20 mouse cellular contexts compared by ENCODE assay signal in genomic region chr16:89870059-89870458, GRCm38 (mm10).
A peak's percentile ranks its signal among the peaks of the same experiment; 100 is the strongest.
DNase-seq lines count a peak whose midpoint lies in the region; ATAC-seq and TF ChIP-seq lines count a peak whose summit lies in the region.
"Had no signal": no experiment of that assay in that cellular context is flagged by ENCODE, and none has a peak within 500 bp of the region (broad histone marks: within the 10 kb centered on the region; RNA-seq: fewer than 3 reads in every experiment).

No protein-coding gene starts in this region.

- no peak for DNase-seq in hindbrain, postnatal 0 days (ENCODE audit: low spot score)
- DNase-seq in liver, postnatal 0 days: no peak
- no peak for DNase-seq in liver, embryonic 11.5 days (ENCODE audit: low spot score)
- DNase-seq in B cell, adult 2 months: peak; percentile 35 to 38
- no peak for DNase-seq in brain, embryonic 14.5 days (ENCODE audit: low read depth)
- DNase-seq in T-cell, adult 2 months (ENCODE audit: low spot score): no peak
- no peak for DNase-seq in adrenal gland, adult 2 months
- DNase-seq: adrenal gland, postnatal 14 days; cerebellum, adult 18-20 months; cerebellum, adult 9-11 months; cerebellum, postnatal 36 days; gastrocnemius, adult 2 months; gastrocnemius, postnatal 25 days had no signal

- H3K4me2 ChIP-seq in hindbrain, postnatal 0 days (ENCODE audit: low read depth, low read length): no peak overlapping the region
- no peak overlapping the region for H3K4me2 ChIP-seq in hindbrain, embryonic 16.5 days (ENCODE audit: low read length)
- no peak overlapping the region for H3K4me2 ChIP-seq in liver, postnatal 0 days (ENCODE audit: low read depth, low read length)
- H3K4me2 ChIP-seq in liver, embryonic 11.5 days: no peak overlapping the region
- H3K4me2 ChIP-seq: embryonic facial prominence, embryonic 13.5 days; forebrain, embryonic 13.5 days; heart, embryonic 12.5 days; hindbrain, embryonic 14.5 days had no signal

- H3K9ac ChIP-seq in hindbrain, postnatal 0 days (replicated peaks; ENCODE audit: low read length): no peak overlapping the region
- no peak overlapping the region for H3K9ac ChIP-seq in hindbrain, embryonic 16.5 days (ENCODE audit: low read depth, low read length)
- H3K9ac ChIP-seq in liver, postnatal 0 days (replicated peaks): no peak overlapping the region
- H3K9ac ChIP-seq in liver, embryonic 11.5 days (ENCODE audit: low read depth, low read length): no peak overlapping the region
- H3K9ac ChIP-seq: embryonic facial prominence, embryonic 13.5 days; forebrain, embryonic 13.5 days; heart, embryonic 12.5 days; hindbrain, embryonic 14.5 days had no signal

- TF ChIP-seq CTCF in hindbrain, postnatal 0 days (IDR thresholded peaks at IDR 0.05; ENCODE audit: low read depth): 0 out of 2 replicates have a peak, but pooled peaks have one; percentile 22
- 0 out of 2 replicates have a peak, but pooled peaks have one; percentile 18 for TF ChIP-seq CTCF in liver, postnatal 0 days (IDR thresholded peaks at IDR 0.05; ENCODE audit: low read depth)
- TF ChIP-seq CTCF in brain, embryonic 14.5 days (IDR thresholded peaks at IDR 0.05; ENCODE audit: borderline replicate concordance, extremely low read depth, insufficient read depth, insufficient read length): peak; percentile 12; the same call in 1 of the 2 replicates

- TF ChIP-seq POLR2A in brain, embryonic 14.5 days (IDR thresholded peaks at IDR 0.05; ENCODE audit: borderline replicate concordance, extremely low read depth, insufficient read depth, insufficient read length, poor library complexity, severe bottlenecking): no peak

- 94% methylated on average over 6 of the region's 6 CpGs for WGBS in hindbrain, postnatal 0 days
- 99% methylated on average over 6 of the region's 6 CpGs for WGBS in hindbrain, embryonic 16.5 days
- 88% methylated on average over 6 of the region's 6 CpGs for WGBS in liver, postnatal 0 days (ENCODE audit: insufficient replicate concordance)
- 94% methylated on average over 6 of the region's 6 CpGs for WGBS in liver, embryonic 11.5 days

- no peak overlapping the region for H3K27ac ChIP-seq in hindbrain, postnatal 0 days
- no peak overlapping the region for H3K27ac ChIP-seq in hindbrain, embryonic 16.5 days (ENCODE audit: low read depth, low read length)
- H3K27ac ChIP-seq in liver, postnatal 0 days (ENCODE audit: low read depth): no peak overlapping the region
- no peak overlapping the region for H3K27ac ChIP-seq in liver, embryonic 11.5 days (ENCODE audit: low read depth, low read length)
- H3K27ac ChIP-seq: embryonic facial prominence, embryonic 13.5 days; forebrain, embryonic 13.5 days; gastrocnemius, adult 2 months; hindbrain, embryonic 10.5 days; hindbrain, embryonic 14.5 days had no signal

- H3K36me3 ChIP-seq in hindbrain, postnatal 0 days (ENCODE audit: insufficient read depth, low read length): no peaks in the 10 kb centered on the region
- H3K36me3 ChIP-seq in hindbrain, embryonic 16.5 days (ENCODE audit: control insufficient read depth, insufficient read depth, low read length): no peaks in the 10 kb centered on the region
- no peaks in the 10 kb centered on the region for H3K36me3 ChIP-seq in liver, postnatal 0 days (replicated peaks; ENCODE audit: insufficient read depth, low read length)
- peaks cover 6% of the 10 kb centered on the region; the same call in 1 of the 2 replicates for H3K36me3 ChIP-seq in liver, embryonic 11.5 days (ENCODE audit: control insufficient read depth, insufficient read depth, low read length)

- no peak for TF ChIP-seq EP300 in liver, postnatal 0 days (IDR thresholded peaks at IDR 0.05; ENCODE audit: low read depth)

- ATAC-seq in hindbrain, postnatal 0 days: no peak
- ATAC-seq in hindbrain, embryonic 16.5 days: no peak
- ATAC-seq in liver, postnatal 0 days: no peak
- no peak for ATAC-seq in liver, embryonic 11.5 days (replicated peaks; ENCODE audit: low FRiP score)
- ATAC-seq: forebrain, embryonic 13.5 days had no signal

- H3K4me1 ChIP-seq in hindbrain, postnatal 0 days (ENCODE audit: insufficient read depth, low read length): no peaks in the 10 kb centered on the region
- peaks cover 6% of the 10 kb centered on the region for H3K4me1 ChIP-seq in hindbrain, embryonic 16.5 days (ENCODE audit: control insufficient read depth, insufficient read depth, low read depth, low read length)
- peaks cover 5% of the 10 kb centered on the region for H3K4me1 ChIP-seq in liver, postnatal 0 days (ENCODE audit: insufficient read depth)
- peaks cover 23% of the 10 kb centered on the region for H3K4me1 ChIP-seq in liver, embryonic 11.5 days (replicated peaks; ENCODE audit: control insufficient read depth, insufficient read depth, low read length)

- H3K4me3 ChIP-seq in hindbrain, postnatal 0 days (ENCODE audit: low read length): no peak overlapping the region
- no peak overlapping the region for H3K4me3 ChIP-seq in hindbrain, embryonic 16.5 days (ENCODE audit: low read length)
- no peak overlapping the region for H3K4me3 ChIP-seq in liver, postnatal 0 days (ENCODE audit: low read depth, low read length)
- H3K4me3 ChIP-seq in liver, embryonic 11.5 days (ENCODE audit: low read depth, low read length): no peak overlapping the region
- H3K4me3 ChIP-seq: embryonic facial prominence, embryonic 13.5 days; forebrain, embryonic 13.5 days; gastrocnemius, adult 2 months; heart, embryonic 12.5 days; hindbrain, embryonic 10.5 days had no signal

- no peaks in the 10 kb centered on the region for H3K27me3 ChIP-seq in hindbrain, postnatal 0 days (ENCODE audit: insufficient read depth, low read length)
- no peaks in the 10 kb centered on the region for H3K27me3 ChIP-seq in hindbrain, embryonic 16.5 days (replicated peaks; ENCODE audit: control insufficient read depth, insufficient read depth, low read length)
- H3K27me3 ChIP-seq in liver, postnatal 0 days (ENCODE audit: insufficient read depth, low read length): no peaks in the 10 kb centered on the region
- no peaks in the 10 kb centered on the region for H3K27me3 ChIP-seq in liver, embryonic 11.5 days (replicated peaks; ENCODE audit: control insufficient read depth, insufficient read depth, low read length)
- H3K27me3 ChIP-seq: CH12.LX; embryonic facial prominence, embryonic 13.5 days; forebrain, embryonic 13.5 days; heart, embryonic 12.5 days had no signal

- H3K9me3 ChIP-seq in hindbrain, postnatal 0 days (ENCODE audit: low read length): no peaks in the 10 kb centered on the region
- H3K9me3 ChIP-seq in hindbrain, embryonic 16.5 days (ENCODE audit: control insufficient read depth, low read length): no peaks in the 10 kb centered on the region
- no peaks in the 10 kb centered on the region for H3K9me3 ChIP-seq in liver, postnatal 0 days (ENCODE audit: low read length)
- H3K9me3 ChIP-seq in liver, embryonic 11.5 days (ENCODE audit: control insufficient read depth, low read length): no peaks in the 10 kb centered on the region
- H3K9me3 ChIP-seq: embryonic facial prominence, embryonic 13.5 days; heart, embryonic 12.5 days; hindbrain, embryonic 10.5 days had no signal

Comparison
In these comparisons a context has a peak if more than half of its experiments do, and no peak if none do; other contexts are left out.
1. DNase-seq: peak in B cell, adult 2 months (2 of 2); none in hindbrain, postnatal 0 days (single experiment), liver, postnatal 0 days (single experiment), liver, embryonic 11.5 days (single experiment), brain, embryonic 14.5 days (single experiment), T-cell, adult 2 months (single experiment) and adrenal gland, adult 2 months (single experiment).
2. Peak in every context shown above with its lines, with median percentiles within 50 percentile points of each other: CTCF ChIP-seq.